Mouse (Mus musculus): ENCODE measurements around the gene Col4a2. TPM values are rescaled to one million over a fixed set of nuclear protein-coding genes. Genes with fewer than 3 reads are reported as not detected.

The Col4a2 gene
- 10 to 100 TPM; 51.3 to 69.5 TPM for total RNA-seq (2021)
- long read RNA-seq, experiment 1, full-length matches to known transcripts, result 49 of 157 reads
- long read RNA-seq, experiment 1, partial matches to known transcripts, result 60 of 157 reads
- long read RNA-seq, experiment 1, other reads (novel, unspliced or antisense), result 48 of 157 reads
- long read RNA-seq, experiment 2, full-length matches to known transcripts, result 24 of 112 reads
- long read RNA-seq, experiment 2, partial matches to known transcripts, result 82 of 112 reads
- long read RNA-seq, experiment 2, other reads (novel, unspliced or antisense), result 6 of 112 reads

GRCm38 (mm10) chr8:11312349-11313175 is at the start of gene Col4a2, which contains the start of gene Col4a1:
Gene Col4a2 (plus strand): TSS chr8:11312805.
Gene Col4a1 (minus strand): TSS chr8:11312826.
- Histone ChIP-seq H3K4me3 (peak within 1 kb of the TSS; percentile 82), H3K27ac (peak within 1 kb of the TSS; percentile 94)
- intact Hi-C loops (cut with DNase I), result loop anchor here (2.0 to 5.0 kb wide), 3 partner anchors 35 to 80 kb away; no protein-coding TSS in a partner anchor
- peak; percentile 89 for DNase-seq
- no peak for TF ChIP-seq CTCF (IDR thresholded peaks at IDR 0.05)

DNA sequence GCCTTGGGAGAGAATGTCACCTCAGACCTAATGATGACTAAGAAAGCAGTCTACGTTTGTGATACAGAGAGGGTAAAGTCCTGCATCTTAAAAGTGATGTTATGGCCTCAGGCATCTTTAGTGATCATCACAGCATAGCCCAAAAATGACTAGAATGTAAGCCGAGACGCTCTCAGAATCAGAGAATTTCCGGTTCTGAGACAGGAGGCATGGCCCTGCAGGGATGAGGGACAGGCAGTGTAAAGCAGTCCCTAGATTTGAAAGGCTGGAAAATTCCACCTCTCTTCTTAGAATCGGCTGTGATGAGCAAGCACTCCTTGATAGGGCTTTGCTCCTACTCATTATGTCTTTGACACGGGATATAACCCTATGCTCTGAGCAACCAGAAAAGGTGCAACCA is 48.8 kb upstream of the Col4a2 start:
- DNase-seq, result no peak
- intact Hi-C loops (cut with DNase I), result loop anchor here (5.0 kb wide), 1 partner anchor 48 kb away; the partner anchor contains the start of genes Col4a1 and Col4a2
- no peak overlapping the region for H3K4me3 ChIP-seq
- no peak for TF ChIP-seq CTCF (IDR thresholded peaks at IDR 0.05)
- H3K27ac ChIP-seq, result peak overlapping the region; percentile 75

GRCm38 (mm10) chr8:11265971-11266370 is 46.6 kb upstream of the Col4a2 start:
- Histone ChIP-seq H3K27ac (peak overlapping the region; percentile 49), H3K4me3 (no peak overlapping the region)
- DNase-seq, result no peak
- TF ChIP-seq CTCF (IDR thresholded peaks at IDR 0.05), result no peak
- intact Hi-C loops (cut with DNase I), result no loop called here

DNA sequence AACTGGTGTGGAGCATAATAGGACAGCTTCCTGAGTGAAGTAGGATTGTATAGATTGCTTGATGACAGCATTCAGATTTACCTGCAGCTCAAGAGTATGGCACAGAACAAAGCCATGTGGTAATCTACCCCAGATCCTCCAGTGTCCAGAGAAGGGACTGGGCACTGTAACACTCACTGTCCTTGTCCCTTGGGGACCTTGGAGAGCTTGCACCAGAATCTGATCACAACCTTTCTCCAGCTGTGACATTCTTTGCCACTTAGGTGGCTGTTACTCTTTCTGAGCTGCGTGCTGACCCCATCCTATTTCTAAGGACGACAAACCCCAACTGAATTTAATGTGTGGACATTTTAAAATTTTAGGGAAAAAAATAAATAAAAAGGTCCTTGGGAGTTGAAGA is 46.1 kb upstream of the Col4a2 start:
- TF ChIP-seq CTCF (IDR thresholded peaks at IDR 0.05), result no peak
- no peak for DNase-seq
- intact Hi-C loops (cut with DNase I), result no loop called here
- Histone ChIP-seq H3K4me3 (no peak overlapping the region), H3K27ac (peak overlapping the region; percentile 49; the same call in 1 of the 2 replicates)

GRCm38 (mm10) chr8:11268753-11269152 is 43.9 kb upstream of the Col4a2 start:
- intact Hi-C loops (cut with DNase I), result no loop called here
- H3K27ac ChIP-seq, result peak overlapping the region; percentile 85
- DNase-seq, result no peak

GRCm38 (mm10) chr8:11270826-11271225 is 41.8 kb upstream of the Col4a2 start:
- Histone ChIP-seq H3K4me3 (no peak overlapping the region), H3K27ac (peak overlapping the region; percentile 85)
- peak; percentile 78 for DNase-seq
- intact Hi-C loops (cut with DNase I), result no loop called here
- no peak for TF ChIP-seq CTCF (IDR thresholded peaks at IDR 0.05)

More at GRCm38 (mm10) chr8:11268753-11269152, 43.9 kb upstream of the Col4a2 start:
- no peak overlapping the region for H3K4me3 ChIP-seq
- TF ChIP-seq CTCF (IDR thresholded peaks at IDR 0.05), result no peak

DNA sequence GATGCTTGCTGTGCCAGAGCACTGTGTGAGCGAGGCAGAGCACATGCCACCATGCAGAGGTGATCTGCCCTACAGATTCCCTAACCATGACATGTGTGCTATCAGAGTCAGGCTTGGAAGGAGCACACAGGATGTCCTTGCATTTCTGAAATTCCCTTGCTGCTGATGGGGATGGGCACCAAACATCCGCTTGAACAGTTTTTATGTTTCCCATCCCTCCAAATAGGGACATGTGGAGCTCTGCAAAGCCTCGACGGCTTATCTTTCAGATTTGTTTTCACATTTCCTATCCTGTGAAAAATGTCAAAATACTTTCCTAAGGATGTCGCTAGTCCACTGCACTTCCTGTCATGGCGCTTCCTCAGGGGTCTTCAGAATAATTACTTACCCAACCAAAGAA is 40.4 kb upstream of the Col4a2 start:
- TF ChIP-seq CTCF (IDR thresholded peaks at IDR 0.05), result no peak
- Histone ChIP-seq H3K27ac (peak overlapping the region; percentile 85), H3K4me3 (no peak overlapping the region)
- intact Hi-C loops (cut with DNase I), result no loop called here
- no peak for DNase-seq

DNA sequence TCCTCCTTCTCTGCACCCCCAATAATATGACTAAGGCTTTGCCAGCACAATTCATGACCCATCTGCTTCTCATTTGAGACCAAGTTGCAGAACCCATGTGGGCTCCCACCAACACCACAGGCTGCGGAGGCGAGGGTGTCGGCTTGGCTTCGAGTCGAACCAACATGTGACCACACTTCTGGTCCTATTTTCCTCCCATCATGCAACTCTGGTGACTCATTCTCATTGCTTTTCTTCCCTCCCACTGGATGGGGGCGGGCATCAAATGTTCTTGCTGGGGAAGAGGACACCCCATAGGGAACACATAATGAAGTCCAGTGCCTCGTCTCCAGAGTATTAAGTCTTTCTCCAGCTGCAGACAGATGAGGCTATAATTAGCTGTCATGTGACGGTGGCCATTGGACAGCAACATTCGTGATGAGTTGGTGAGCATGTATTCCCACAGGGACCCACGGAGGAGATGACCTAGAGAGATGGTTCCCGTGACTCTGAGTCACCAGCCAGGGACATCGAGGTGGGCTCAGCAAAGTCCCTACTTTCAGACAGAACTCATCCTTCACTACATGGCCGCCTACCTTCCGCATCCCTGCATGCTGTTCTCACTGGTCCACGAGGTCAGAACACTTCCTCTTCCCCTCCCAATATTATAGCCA is 39.0 kb upstream of the Col4a2 start:
- Histone ChIP-seq H3K27ac (peak overlapping the region; percentile 85), H3K4me3 (no peak overlapping the region)
- peak; percentile 84 for DNase-seq
- intact Hi-C loops (cut with DNase I), result no loop called here
- TF ChIP-seq CTCF (IDR thresholded peaks at IDR 0.05), result no peak

- intact Hi-C loops (cut with DNase I), result no loop called here
- no peak for TF ChIP-seq CTCF (IDR thresholded peaks at IDR 0.05)
- H3K27ac ChIP-seq, result peak overlapping the region; percentile 85
- no peak overlapping the region for H3K4me3 ChIP-seq
- DNase-seq, result peak; percentile 9
Observed at GRCm38 (mm10) chr8:11274415-11274814, 38.2 kb upstream of the Col4a2 start.

DNA sequence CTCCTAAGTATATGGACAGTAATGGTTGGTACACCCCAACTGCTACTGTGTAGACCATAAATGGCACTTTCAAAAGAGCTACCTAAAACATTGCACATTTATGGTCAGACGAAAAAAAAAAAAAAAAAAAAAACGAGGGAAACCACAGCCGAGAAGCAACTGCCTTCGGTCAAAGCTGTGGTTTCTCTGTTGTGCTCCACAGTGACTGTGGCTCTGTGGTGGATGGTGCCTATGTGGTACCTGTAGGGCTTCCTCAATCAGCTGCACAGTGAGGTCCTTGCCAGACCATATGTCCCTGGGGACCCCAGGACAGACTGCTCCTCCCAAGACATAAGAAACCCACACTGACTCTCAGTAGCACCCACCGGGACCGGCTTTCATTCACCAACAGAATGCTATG is 36.3 kb upstream of the Col4a2 start:
- Histone ChIP-seq H3K4me3 (no peak overlapping the region), H3K27ac (peak overlapping the region; percentile 85)
- TF ChIP-seq CTCF (IDR thresholded peaks at IDR 0.05), result no peak
- peak; percentile 26 for DNase-seq
- intact Hi-C loops (cut with DNase I), result no loop called here

DNA sequence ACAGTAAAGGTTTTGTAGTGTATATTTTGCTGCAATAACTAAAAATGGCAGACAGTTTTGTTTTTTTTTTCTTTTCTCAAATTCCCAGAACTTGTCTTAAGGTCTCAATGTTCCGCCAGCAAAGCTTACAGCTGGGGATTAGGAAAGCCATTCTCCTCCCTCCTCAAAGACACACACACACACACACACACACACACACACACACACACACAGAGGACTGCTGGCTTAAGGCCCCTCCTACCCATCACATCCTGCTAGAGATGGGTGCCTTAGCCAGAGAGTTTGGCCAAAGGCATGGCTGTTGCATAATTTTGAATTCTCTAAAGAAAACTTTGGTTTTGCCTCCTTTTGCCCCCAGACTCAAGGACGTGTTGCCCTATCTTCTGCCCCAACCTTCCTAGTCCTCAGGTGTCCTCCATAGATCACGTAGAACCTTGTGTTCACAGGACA is 35.0 kb upstream of the Col4a2 start:
- H3K27ac ChIP-seq, result peak overlapping the region; percentile 85
- intact Hi-C loops (cut with DNase I), result no loop called here
- peak; percentile 65 for DNase-seq

GRCm38 (mm10) chr8:11278101-11278611 is 34.4 kb upstream of the Col4a2 start:
- H3K4me3 ChIP-seq, result peak overlapping the region; percentile 4
- peak overlapping the region; percentile 85 for H3K27ac ChIP-seq
- TF ChIP-seq CTCF (IDR thresholded peaks at IDR 0.05), result no peak
- peak; percentile 70 for DNase-seq
- intact Hi-C loops (cut with DNase I), result no loop called here

More for the DNA sequence above, 35.0 kb upstream of the Col4a2 start:
- H3K4me3 ChIP-seq, result no peak overlapping the region
- no peak for TF ChIP-seq CTCF (IDR thresholded peaks at IDR 0.05)

Measured in gastrocnemius, adult 2 months (tissue).